Mouse (Mus musculus): Measurements from ENCODE around the gene Atp1b3. TPM values are rescaled to one million over a fixed set of nuclear protein-coding genes. Genes with fewer than 3 reads are reported as not detected.
"Not testable (repeated sequence)": the region's sequence is repeated elsewhere in the genome, so short reads cannot be mapped to it uniquely, and the experiment has no call there.

The Atp1b3 gene
- polyA plus RNA-seq (2015; fragmentation: Nextera tagmentation; extraction: Ambion mirVana) = 182 and 197 TPM in 2 replicates

DNA sequence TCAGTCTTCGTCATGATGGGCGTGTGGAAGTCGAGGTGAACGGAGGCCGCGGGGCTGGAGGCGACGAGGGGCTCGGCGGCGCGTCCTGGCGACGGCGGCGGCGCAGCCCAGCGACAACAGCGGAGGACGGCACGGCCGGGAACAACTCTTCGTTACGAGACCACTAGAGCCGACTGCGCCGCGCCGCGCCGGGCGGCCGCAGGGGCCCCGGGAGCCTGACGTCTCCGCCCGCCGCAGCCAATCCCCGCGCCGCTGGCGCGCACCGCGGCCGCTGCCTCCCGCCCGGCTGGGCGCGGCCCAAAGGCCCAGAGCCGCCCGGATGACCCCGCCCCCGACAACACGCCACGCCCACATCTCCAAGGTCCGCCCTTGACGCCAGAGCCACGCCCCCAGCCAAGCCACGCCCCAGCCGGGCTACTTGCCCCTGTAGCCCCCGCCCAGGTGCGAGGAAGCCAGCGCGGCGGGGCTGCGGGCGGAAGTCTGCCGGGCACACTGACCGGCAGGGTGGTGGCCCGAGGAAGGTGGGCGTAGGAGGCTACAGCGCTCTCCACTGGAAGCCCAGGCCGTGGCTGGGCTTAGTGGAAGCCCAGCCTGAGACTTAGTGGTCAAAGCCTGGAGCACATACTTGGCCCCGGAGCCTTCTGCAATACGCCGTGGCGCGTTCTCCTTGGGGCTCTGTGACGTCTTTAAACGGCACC lies at the start of gene Atp1b3:
Gene Atp1b3 (minus strand): TSS at position 302 of the 698 bp plus-strand sequence.
- DNase-seq (ENCODE audit: low spot score) (peak; percentile 96), ATAC-seq (replicated peaks; ENCODE audit: low FRiP score, low read depth) (peak; percentile 97)
- H3K27me3 ChIP-seq (ENCODE audit: insufficient read depth, low read length) = no peaks in the 10 kb centered on the region
- H3K36me3 ChIP-seq (ENCODE audit: insufficient read depth, low read length) = no peaks in the 10 kb centered on the region
- H3K9ac ChIP-seq (ENCODE audit: low read depth, low read length) = peak within 1 kb of the TSS; percentile 89
- peak within 1 kb of the TSS; percentile 61 for H3K4me2 ChIP-seq (ENCODE audit: low read length)
- TF ChIP-seq CTCF (IDR thresholded peaks at IDR 0.05; ENCODE audit: low read depth) = peak; percentile 24; the same call in 1 of the 2 replicates
- under 1% methylated on average over 63 of the region's 81 CpGs for WGBS
- H3K27ac ChIP-seq = peak within 1 kb of the TSS; percentile 95
- H3K9me3 ChIP-seq (replicated peaks; ENCODE audit: low read length) = no peaks in the 10 kb centered on the region
- H3K4me1 ChIP-seq (replicated peaks; ENCODE audit: insufficient read depth, low read length) = peaks cover 9% of the 10 kb centered on the region; the same call in 1 of the 2 replicates
- peak within 1 kb of the TSS; percentile 91 for H3K4me3 ChIP-seq (replicated peaks; ENCODE audit: low read depth, low read length)

DNA sequence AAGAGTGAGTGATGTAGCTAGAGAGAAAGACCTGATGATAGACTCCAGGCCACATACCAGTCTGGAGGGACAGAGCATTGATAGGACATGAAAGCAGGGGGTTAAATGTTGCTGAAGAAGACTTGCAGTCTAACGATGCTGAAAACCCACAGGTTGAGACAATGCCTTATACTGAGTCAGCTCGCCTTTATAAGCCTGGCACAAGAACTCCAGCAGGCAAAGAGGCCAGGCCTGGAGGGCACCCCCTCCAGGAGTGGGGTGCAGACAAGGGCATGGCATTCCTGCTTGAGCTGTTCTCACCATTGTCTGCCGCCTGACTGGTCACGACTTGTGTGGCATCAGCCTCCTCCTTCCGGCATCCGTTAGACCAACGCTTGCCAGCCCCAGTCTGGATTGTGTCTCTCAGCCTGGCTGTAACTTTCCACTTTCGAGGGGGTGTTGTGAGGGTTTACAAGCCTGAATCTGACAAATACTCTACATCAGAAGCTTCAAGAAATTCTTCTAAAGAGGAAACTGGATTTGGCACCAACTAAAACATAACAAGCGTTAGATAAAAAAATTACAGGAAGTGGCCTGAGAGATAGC lies 48.7 kb upstream of the Atp1b3 start:
- H3K9ac ChIP-seq (ENCODE audit: low read depth, low read length) = no peak overlapping the region
- no peaks in the 10 kb centered on the region for H3K36me3 ChIP-seq (ENCODE audit: insufficient read depth, low read length)
- H3K4me3 ChIP-seq (replicated peaks; ENCODE audit: low read depth, low read length) = no peak overlapping the region
- H3K27ac ChIP-seq = no peak overlapping the region
- 63% methylated on average over 9 of the region's 9 CpGs for whole genome bisulfite sequencing
- H3K4me1 ChIP-seq (replicated peaks; ENCODE audit: insufficient read depth, low read length) = no peaks in the 10 kb centered on the region
- H3K4me2 ChIP-seq (ENCODE audit: low read length) = no peak overlapping the region
- no peaks in the 10 kb centered on the region for H3K27me3 ChIP-seq (ENCODE audit: insufficient read depth, low read length)
- no peak for TF ChIP-seq CTCF (IDR thresholded peaks at IDR 0.05; ENCODE audit: low read depth)
- DNase-seq (ENCODE audit: low spot score) (peak; percentile 21), ATAC-seq (replicated peaks; ENCODE audit: low FRiP score, low read depth) (no peak)
- H3K9me3 ChIP-seq (replicated peaks; ENCODE audit: low read length) = no peaks in the 10 kb centered on the region

DNA sequence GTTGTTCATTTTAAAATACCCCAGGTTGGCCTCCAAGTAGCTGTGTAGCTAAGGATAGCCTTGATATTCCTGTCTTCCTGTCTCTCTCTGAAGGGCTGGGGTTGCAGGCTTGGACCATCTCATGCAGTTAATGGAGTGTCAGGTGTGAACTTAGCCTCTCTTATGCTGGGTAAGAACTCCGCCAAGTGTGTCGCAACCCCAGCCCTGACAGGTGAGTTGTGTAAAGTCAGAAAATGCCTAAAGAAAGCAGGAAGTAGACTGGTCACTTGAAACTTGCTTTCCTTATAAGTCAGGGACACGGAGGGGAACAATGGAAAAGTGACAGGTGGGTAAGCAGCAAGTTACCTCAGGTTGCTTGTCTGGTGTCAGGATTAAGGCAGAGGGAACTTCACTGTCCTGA lies 40.1 kb upstream of the Atp1b3 start:
- Histone ChIP-seq H3K36me3 (ENCODE audit: insufficient read depth, low read length) (no peaks in the 10 kb centered on the region), H3K4me1 (replicated peaks; ENCODE audit: insufficient read depth, low read length) (no peaks in the 10 kb centered on the region), H3K4me2 (ENCODE audit: low read length) (no peak overlapping the region), H3K9ac (ENCODE audit: low read depth, low read length) (no peak overlapping the region), H3K9me3 (replicated peaks; ENCODE audit: low read length) (no peaks in the 10 kb centered on the region), H3K27me3 (ENCODE audit: insufficient read depth, low read length) (no peaks in the 10 kb centered on the region), H3K4me3 (replicated peaks; ENCODE audit: low read depth, low read length) (no peak overlapping the region), H3K27ac (no peak overlapping the region)
- ATAC-seq (replicated peaks; ENCODE audit: low FRiP score, low read depth) (no peak), DNase-seq (ENCODE audit: low spot score) (no peak)
- WGBS = 77% methylated on average over 3 of the region's 3 CpGs
- TF ChIP-seq CTCF (IDR thresholded peaks at IDR 0.05; ENCODE audit: low read depth) = no peak

DNA sequence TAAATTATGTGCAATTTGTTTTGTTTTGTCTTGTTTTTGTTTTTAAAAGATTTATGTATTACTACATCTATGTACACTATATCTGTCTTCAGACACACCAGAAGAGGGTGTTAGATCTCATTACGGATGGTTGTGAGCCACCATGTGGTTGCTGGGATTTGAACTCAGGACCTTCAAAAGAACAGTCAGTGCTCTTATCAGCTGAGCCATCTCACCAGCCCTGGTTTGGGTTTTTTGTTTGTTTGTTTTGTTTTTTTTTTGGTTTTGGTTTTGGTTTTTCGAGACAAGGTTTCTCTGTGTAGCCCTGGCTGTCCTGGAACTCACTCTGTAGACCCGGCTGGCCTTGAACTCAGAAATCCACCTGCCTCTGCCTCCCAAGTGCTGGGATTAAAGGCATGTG lies 35.7 kb upstream of the Atp1b3 start:
- ATAC-seq (replicated peaks; ENCODE audit: low FRiP score, low read depth); DNase-seq (ENCODE audit: low spot score): not testable (repeated sequence)
- 93% methylated on average over 3 of the region's 3 CpGs for WGBS

DNA sequence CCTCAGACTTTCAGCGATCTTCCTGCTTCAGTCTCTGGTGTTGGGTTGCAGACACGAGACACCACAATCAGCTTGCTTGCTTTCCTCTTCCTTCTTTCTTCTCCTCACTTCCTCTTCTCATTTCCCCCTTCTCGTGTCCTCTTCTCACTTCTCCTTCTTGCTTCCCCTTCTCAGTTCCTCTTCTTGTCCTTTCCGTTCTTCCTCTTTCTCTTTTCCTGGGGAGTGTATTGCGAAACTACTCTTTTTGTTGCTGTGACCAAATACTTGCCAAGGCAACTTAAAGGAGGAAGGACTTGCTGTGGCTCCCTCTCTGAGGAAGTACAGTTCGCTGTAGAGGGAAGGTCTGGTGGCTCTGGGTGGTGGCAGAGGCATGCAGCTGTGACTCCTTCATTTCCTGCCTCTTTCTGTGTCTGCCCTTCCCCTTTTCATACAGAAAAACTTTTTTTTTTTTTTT lies 35.2 kb upstream of the Atp1b3 start:
- no peak for TF ChIP-seq CTCF (IDR thresholded peaks at IDR 0.05; ENCODE audit: low read depth)
- H3K9me3 ChIP-seq (replicated peaks; ENCODE audit: low read length) = no peaks in the 10 kb centered on the region
- H3K9ac ChIP-seq (ENCODE audit: low read depth, low read length) = no peak overlapping the region
- peak overlapping the region; percentile 0; the same call in 1 of the 2 replicates for H3K27ac ChIP-seq
- WGBS = 65% methylated on average over 6 of the region's 6 CpGs
- DNase-seq (ENCODE audit: low spot score) (no peak), ATAC-seq (replicated peaks; ENCODE audit: low FRiP score, low read depth) (no peak)
- no peaks in the 10 kb centered on the region for H3K27me3 ChIP-seq (ENCODE audit: insufficient read depth, low read length)
- no peak overlapping the region for H3K4me3 ChIP-seq (replicated peaks; ENCODE audit: low read depth, low read length)
- H3K4me1 ChIP-seq (replicated peaks; ENCODE audit: insufficient read depth, low read length) = 0 out of 2 replicates have a peak, but pooled peaks cover 5% of the 10 kb centered on the region
- no peak overlapping the region for H3K4me2 ChIP-seq (ENCODE audit: low read length)
- no peaks in the 10 kb centered on the region for H3K36me3 ChIP-seq (ENCODE audit: insufficient read depth, low read length)

More for the DNA sequence above, 35.7 kb upstream of the Atp1b3 start:
- H3K27me3 ChIP-seq (ENCODE audit: insufficient read depth, low read length); H3K36me3 ChIP-seq (ENCODE audit: insufficient read depth, low read length); H3K4me1 ChIP-seq (replicated peaks; ENCODE audit: insufficient read depth, low read length); H3K27ac ChIP-seq; H3K9me3 ChIP-seq (replicated peaks; ENCODE audit: low read length); H3K9ac ChIP-seq (ENCODE audit: low read depth, low read length); H3K4me2 ChIP-seq (ENCODE audit: low read length); H3K4me3 ChIP-seq (replicated peaks; ENCODE audit: low read depth, low read length): not testable (repeated sequence)

DNA sequence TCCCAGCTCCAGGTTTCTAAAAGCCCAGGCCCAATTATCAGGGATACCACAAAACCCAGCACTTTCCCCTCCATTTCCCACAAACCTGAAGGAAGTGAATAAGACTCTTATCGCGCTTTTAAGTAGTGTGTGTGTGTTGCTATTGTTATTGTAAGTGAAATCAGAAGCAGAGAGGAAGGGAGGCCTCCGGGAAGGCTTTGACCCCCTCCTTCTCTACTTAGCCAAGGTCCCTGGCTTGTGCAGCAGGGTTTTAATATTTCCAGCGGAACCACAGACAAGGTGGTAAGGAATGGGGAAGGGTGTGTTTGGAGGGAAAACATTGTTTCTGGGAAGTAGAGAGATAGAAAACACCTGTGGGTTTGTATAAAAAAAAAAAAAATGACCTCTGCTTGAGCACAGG lies 34.4 kb upstream of the Atp1b3 start:
- H3K4me3 ChIP-seq (replicated peaks; ENCODE audit: low read depth, low read length) = no peak overlapping the region
- H3K27ac ChIP-seq = 0 out of 2 replicates have a peak overlapping the region, but pooled peaks have one; percentile 0
- no peaks in the 10 kb centered on the region for H3K9me3 ChIP-seq (replicated peaks; ENCODE audit: low read length)
- H3K36me3 ChIP-seq (ENCODE audit: insufficient read depth, low read length) = no peaks in the 10 kb centered on the region
- DNase-seq (ENCODE audit: low spot score) = no peak
- H3K4me1 ChIP-seq (replicated peaks; ENCODE audit: insufficient read depth, low read length) = 0 out of 2 replicates have a peak, but pooled peaks cover 5% of the 10 kb centered on the region
- no peaks in the 10 kb centered on the region for H3K27me3 ChIP-seq (ENCODE audit: insufficient read depth, low read length)
- no peak overlapping the region for H3K4me2 ChIP-seq (ENCODE audit: low read length)
- no peak for ATAC-seq (replicated peaks; ENCODE audit: low FRiP score, low read depth)
- 25% methylated on average over 4 of the region's 4 CpGs for WGBS
- H3K9ac ChIP-seq (ENCODE audit: low read depth, low read length) = no peak overlapping the region
- TF ChIP-seq CTCF (IDR thresholded peaks at IDR 0.05; ENCODE audit: low read depth) = no peak

Measured in kidney, postnatal 0 days (tissue).